Mouse (Mus musculus) heart, embryonic 10.5 days (tissue): Measurements from ENCODE around the gene Fam161a. TPM values are rescaled to one million over a fixed set of nuclear protein-coding genes. Genes with fewer than 3 reads are reported as not detected.

Source experiments
- DNase-seq: peaks from one replicate; pipeline ENCODE4 v3.0.0-alpha.2; 2017; ENCODE audit warnings: low spot score
- H3K27ac ChIP-seq: fragments of 300-500 bp; sonication (generic); 2 replicates; pipeline ENCODE4 v1.5.1; 2016; ENCODE audit warnings: mild to moderate bottlenecking
- H3K27me3 ChIP-seq: fragments of 300-500 bp; sonication (generic); 2 replicates; pipeline ENCODE4 v1.6.1; 2016; ENCODE audit warnings: mild to moderate bottlenecking; ENCODE audit not compliant: poor library complexity, insufficient read depth, severe bottlenecking
- H3K36me3 ChIP-seq: fragments of 300-500 bp; sonication (generic); 2 replicates; pipeline ENCODE4 v1.6.1; 2016; ENCODE audit warnings: mild to moderate bottlenecking, moderate library complexity
- H3K4me1 ChIP-seq: fragments of 300-500 bp; sonication (generic); 2 replicates; pipeline ENCODE4 v1.6.1; 2016; ENCODE audit warnings: mild to moderate bottlenecking
- H3K4me3 ChIP-seq: fragments of 300-500 bp; sonication (generic); 2 replicates; pipeline ENCODE4 v1.5.1; 2016; ENCODE audit warnings: mild to moderate bottlenecking, moderate library complexity
- H3K9me3 ChIP-seq: fragments of 300-500 bp; sonication (generic); 2 replicates; pipeline ENCODE4 v1.6.1; 2016; ENCODE audit warnings: mild to moderate bottlenecking, moderate library complexity
- WGBS: fragments of 180-500 bp; shearing (Covaris S2); methylation state at CpG from one replicate; pipeline ENCODE4 v1.1.7; 2016; 5-methylcytosine and 5-hydroxymethylcytosine counted together
- polyA plus RNA-seq: library from polyadenylated mRNA; unstranded; fragments of >200 nt; fragmentation: Nextera tagmentation; extraction: Ambion mirVana; gene quantifications from 2 replicates; pipeline ENCODE4 v1.2.1, GENCODE M21; 2016

The Fam161a gene
- polyA plus RNA-seq, 1 experiment from 2014 or later, result 1.5 TPM

DNA sequence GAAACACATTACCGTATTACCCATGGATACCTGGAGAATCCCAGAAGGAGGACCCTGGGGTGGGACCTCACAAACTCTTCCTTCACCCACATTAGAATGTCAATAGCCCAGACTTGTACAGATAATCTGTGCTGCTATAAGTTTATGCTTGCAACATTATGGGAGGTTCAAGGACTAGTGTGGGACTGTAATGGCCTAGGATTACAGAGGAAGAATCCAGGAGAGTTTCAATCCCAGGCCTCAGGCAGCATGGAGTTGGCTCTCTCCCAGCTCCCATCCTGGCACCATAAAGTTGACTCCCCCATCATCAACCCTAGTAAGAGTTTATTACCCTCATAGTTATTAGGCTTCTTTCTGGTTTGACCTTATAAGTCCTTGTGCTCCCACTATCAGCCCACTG, 71.2 kb downstream of the Fam161a start:
- Histone ChIP-seq H3K9me3 (no peaks in the 10 kb centered on the region), H3K4me1 (no peaks in the 10 kb centered on the region; the same call in 1 of the 2 replicates), H3K4me3 (no peak overlapping the region), H3K27me3 (no peaks in the 10 kb centered on the region), H3K27ac (no peak overlapping the region), H3K36me3 (no peaks in the 10 kb centered on the region)
- no peak for DNase-seq
- WGBS, result 93% methylated on average over 1 of the region's 1 CpGs

Other genes starting within 250 kb of the Fam161a start
- gene B3gnt2, start 146.6 kb upstream of the Fam161a start, polyA plus RNA-seq, result 2.6 and 2.9 TPM in 2 replicates
- 1.7 and 2.5 TPM in 2 replicates for gene Zrsr1, start 35.5 kb upstream of the Fam161a start, polyA plus RNA-seq
- 8.3 and 8.4 TPM in 2 replicates for gene Gm28048, start 25.4 kb upstream of the Fam161a start, polyA plus RNA-seq
- 331 and 363 TPM in 2 replicates for gene Commd1, start 25.1 kb upstream of the Fam161a start, polyA plus RNA-seq
- gene Cct4, start 17.0 kb upstream of the Fam161a start, polyA plus RNA-seq, result 292 and 340 TPM in 2 replicates
- 94.0 and 123 TPM in 2 replicates for gene Xpo1, start 248.5 kb downstream of the Fam161a start, polyA plus RNA-seq